Mouse (Mus musculus) fibroblast of lung, adult 2 months (primary cell): ENCODE results near the gene Sde2.
A peak's percentile ranks its signal among the peaks of the same experiment; 100 is the strongest.
"Not testable (repeated sequence)": the region's sequence is repeated elsewhere in the genome, so short reads cannot be mapped to it uniquely, and the experiment has no call there.

Source experiments
- DNase-seq: peaks from one replicate; pipeline ENCODE4 v3.0.0-alpha.2; 2011; ENCODE audit warnings: low read depth

Sde2 gene

DNA sequence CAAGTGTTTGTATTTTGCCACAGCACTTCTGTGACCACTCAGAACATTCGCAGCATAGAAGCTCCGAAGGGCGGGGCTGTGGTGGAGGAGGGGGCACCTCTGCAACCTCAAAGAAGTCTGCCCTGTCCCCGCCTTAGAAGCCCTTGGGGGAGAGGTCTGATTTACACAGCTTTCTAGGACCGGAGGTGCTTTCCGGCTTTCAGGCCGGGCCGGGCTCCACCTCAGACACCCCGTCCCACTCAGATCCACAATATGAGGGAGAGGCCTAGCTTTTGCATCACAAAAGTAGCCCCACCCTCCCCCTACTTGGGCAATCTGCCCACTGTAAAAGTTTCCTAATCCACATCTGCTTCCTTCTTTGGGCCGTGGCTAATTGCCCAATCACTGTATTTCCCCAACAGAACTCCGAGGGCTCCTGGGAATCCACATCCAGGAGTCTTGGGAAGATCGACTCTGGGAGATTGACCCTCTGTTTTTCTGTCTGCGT is 37.7 kb downstream of the Sde2 start:
- DNase-seq = peak; percentile 80

DNA sequence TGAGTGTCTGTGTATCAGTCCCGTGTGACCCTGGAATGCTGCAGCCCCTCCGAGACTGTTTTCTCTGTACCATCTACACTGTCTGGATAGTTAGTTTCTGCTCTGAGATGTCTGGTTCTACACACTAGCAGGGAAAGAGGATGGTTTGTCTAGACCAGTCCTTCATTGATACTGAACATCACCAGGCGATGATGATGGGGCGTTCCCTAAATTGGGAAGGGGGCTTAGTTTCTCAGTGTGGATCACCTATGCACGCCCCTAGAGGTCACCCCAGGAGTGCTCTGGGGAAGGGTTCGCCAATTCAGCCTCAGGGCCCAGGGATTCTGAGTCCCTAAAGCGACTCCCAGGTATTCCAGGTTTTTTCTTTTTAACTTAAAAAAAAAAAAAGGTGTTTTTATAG is 38.2 kb downstream of the Sde2 start:
- DNase-seq = no peak

DNA sequence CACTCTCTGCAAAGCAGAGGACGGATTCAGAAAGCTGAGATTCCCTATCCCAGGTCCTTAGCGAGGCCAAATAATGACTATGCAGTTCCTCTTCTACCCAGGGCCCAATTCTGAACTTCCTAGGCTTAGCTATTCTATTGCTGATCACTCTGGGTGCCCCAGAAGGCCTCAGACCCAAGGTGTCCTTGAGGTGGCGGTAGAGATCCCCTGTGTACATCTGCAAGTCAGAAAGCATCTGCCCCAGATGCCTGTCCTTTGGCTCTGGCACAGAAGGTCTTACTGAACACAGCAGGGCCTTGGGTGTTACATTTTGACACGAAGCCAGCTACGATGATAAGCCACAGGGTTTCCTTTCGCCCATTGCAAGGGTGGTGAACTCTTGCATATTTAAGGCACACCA is 38.9 kb downstream of the Sde2 start:
- no peak for DNase-seq

DNA sequence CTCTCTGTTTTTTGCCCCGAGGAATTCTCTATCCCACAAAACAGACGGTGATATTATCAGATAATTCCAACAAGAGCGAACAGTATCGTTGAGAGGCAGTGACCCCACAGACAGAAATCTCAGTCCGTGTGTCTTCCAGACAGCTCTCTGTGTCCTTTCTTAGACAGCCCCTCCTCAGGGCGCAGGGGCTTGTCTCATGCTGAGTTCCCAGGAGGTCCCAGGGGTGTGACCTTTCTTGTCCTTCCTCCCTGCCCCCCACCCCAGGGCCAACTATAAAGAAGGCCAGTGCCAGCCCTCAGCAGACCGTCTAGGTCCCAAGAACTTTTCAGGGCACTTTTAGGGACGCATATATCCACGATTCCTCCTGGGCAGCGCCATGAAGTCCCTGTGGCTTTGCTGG is 41.9 kb downstream of the Sde2 start, which contains the start of gene Lefty2:
TSS of gene Lefty2 (plus strand) at position 301 of the 400 bp plus-strand sequence.
- DNase-seq = no peak

DNA sequence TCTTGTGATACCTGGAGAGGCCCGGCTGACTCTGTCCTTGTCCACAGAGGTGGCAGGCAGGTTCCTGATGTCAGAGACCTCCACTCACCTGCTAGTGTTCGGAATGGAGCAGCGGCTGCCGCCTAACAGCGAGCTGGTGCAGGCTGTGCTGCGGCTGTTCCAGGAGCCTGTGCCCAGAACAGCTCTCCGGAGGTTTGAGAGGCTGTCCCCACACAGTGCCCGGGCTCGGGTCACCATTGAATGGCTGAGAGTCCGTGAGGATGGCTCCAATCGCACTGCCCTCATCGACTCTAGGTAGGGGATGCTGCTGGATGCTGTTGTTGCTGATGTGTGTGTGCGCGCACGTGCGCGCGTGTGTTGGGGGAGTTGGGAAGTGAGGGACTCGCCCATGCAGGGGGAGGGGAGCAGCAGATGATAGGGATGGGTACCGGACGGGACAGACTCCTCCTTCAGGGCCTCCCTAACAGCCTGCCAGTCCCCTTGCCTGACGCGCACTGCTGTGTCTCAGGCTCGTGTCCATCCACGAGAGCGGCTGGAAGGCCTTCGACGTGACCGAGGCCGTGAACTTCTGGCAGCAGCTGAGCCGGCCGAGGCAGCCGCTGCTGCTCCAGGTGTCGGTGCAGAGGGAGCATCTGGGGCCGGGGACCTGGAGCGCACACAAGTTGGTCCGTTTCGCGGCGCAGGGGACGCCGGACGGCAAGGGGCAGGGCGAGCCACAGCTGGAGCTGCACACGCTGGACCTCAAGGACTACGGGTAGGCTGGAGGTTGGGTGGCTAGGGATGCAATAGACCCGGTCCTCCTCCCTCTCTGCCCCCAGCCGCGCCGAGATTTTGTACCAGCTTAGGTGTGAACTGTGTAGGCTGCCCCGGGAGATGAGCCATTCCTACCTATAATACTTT is 43.4 kb downstream of the Sde2 start:
- not testable (repeated sequence) for DNase-seq

DNA sequence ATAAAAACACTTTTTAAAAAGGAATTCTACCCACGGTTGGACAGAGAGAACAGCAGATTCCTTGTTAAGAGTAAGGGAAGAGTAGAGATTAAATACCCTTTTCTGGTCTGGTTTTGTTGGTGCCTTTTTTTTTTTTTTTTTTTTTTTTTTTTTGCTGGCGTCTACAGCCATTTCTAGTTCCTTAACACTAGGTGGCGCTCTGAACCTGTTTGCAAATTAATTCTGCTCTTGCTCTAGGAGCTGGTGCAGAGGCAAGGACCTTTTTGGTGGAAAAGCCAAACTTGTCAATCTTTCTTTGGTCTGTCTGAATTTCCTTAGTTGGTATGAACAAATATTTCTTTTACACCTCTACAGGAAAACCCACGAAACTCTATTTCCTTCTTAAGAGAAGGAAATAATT is 50.2 kb downstream of the Sde2 start:
- no peak for DNase-seq

DNA sequence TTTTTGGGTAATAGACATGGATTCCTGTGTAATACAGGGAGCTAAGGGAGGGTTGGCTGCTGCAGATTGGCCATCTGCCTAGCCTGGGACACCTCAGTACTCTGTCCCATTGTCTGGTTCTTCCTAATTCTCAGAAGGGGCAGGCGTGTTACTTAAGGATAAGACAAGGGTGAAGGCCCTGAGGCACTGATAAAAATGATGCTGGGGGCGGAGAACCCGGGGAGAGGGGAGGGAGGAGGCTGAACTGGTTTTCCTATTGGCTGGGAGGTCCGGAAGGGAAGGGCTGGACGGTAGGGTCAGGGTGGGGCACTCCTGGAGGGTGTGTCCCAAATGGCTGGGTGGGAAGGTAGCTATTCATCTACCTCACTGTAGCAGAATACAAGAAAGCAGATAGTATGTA is 52.0 kb downstream of the Sde2 start:
- DNase-seq = no peak

DNA sequence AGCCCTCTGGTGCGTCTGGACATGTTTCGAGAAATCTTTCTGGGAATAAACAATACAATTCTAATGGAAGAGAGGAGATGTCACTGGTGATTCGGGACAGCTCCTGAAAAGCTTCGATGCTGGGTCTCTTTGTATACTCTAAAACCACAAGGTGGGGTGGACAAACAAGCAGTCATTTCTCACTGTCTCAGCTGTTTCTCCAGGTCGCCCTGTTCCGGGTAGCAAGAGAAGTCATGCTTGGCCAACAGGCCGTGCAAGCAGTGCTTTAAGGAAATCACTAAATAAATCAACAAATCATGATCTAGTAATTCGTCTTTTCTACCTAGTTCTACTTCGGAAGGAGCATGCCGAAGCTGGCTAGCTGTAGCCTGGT is 52.7 kb downstream of the Sde2 start:
- no peak for DNase-seq

DNA sequence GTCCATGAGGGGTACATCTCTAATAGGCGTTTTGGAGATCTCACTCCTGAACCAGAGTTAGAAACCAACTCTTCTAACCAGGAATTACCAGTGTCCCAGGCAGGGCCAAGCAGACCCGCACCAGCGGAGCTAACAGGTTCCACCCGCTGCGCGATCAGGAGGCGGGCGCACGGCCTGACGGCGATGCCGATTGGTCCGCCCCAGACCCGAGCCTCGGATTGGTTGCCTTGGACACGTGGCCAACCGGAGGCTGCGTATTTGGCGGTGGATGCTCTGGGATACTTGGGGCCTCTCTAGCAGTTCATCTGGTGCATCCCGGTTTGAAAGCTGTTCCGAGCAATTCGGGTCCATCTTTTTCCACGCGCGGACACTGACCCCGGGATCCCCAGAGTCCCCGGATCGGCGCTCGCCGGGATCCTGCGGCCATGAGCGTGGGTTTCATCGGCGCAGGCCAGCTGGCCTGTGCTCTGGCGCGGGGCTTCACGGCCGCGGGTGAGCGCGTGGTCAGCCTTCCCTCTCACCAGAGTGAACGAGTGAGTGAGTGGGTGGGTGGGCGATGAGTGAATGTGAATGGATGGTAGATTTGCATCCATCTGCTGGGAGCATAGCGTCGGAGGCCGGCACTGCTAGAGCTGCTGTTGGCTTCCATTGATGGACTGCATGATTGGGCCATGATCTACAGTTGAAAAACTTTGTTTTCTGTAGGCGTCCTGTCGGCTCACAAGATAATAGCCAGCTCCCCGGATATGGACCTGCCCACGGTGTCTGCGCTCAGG is 53.3 kb downstream of the Sde2 start, which contains the start of gene Pycr2:
TSS of gene Pycr2 (plus strand) at position 255 of the 776 bp plus-strand sequence.
- peak; percentile 87 for DNase-seq

DNA sequence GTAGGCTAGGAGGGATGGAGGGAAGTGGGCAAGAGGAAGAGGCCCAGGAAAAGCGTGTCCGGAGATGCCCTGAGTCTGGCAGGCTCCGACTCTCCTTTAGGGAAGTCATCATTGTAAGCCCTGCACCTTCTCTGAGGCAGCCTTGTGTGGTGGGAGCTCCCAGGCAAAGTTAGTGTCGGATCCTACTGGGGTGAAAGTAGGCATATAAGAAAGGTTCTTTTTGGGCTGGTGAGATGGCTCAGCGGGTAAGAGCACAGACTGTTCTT is 53.8 kb downstream of the Sde2 start:
- DNase-seq = no peak

DNA sequence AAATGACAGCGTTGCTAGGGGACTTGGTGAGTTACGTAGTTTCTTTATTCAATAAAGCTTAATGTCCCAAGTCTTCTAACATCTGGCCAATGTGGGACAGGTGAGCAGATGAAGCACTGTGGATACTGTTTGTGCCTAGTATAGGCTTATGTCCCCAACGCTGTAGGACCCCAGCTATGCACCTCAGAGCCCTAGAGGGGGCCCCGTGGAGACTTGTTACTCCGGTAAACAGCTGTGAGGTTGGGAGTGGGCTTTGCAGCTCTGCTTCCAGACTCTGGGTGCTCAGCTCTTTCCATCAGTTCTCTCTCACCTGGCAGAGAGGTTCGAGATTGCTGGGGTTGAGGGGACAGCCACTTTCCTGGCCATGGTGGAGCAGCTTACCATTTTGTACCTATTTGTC is 54.4 kb downstream of the Sde2 start:
- no peak for DNase-seq

DNA sequence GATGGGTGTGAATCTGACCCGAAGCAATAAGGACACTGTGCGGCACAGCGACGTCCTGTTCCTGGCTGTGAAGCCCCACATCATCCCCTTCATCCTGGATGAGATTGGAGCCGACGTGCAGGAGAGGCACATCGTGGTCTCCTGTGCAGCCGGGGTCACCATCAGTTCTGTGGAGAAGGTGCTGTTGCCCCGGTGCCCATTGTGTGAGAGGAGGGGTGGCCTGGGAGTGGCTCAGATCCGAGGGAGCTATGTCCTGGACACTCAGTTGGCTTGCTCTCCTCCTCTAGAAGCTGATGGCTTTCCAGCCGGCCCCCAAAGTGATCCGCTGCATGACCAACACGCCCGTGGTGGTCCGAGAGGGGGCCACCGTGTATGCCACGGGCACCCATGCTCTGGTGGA is 54.9 kb downstream of the Sde2 start:
- no peak for DNase-seq

DNA sequence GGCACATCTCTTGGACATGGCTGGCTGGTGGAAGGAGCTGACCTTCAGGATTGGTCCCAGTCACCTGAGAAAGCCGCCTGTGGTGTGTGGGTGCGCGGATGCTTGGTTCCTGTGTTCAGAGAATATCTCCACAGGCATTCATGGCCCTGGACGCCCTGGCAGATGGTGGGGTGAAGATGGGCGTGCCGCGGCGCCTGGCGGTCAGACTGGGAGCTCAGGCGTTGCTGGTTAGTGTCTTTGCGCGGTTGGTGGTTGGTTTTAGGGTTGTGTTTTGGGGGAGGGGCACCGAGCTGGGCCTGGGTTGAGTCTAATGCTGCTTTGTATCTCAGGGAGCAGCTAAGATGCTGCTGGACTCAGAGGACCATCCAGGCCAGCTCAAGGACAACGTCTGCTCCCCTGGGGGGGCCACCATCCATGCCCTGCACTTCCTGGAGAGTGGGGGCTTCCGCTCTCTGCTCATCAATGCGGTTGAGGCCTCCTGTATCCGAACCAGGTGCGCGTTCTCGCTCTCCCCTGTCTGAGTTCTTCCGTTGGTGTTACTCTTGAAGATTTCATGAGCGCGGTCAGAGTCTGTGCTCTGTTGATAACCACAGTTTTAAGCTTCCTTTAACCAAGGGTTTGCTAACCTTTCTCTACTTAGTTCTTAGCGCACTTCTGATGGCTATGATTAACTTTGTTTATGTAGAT is 55.7 kb downstream of the Sde2 start:
- DNase-seq = no peak

DNA sequence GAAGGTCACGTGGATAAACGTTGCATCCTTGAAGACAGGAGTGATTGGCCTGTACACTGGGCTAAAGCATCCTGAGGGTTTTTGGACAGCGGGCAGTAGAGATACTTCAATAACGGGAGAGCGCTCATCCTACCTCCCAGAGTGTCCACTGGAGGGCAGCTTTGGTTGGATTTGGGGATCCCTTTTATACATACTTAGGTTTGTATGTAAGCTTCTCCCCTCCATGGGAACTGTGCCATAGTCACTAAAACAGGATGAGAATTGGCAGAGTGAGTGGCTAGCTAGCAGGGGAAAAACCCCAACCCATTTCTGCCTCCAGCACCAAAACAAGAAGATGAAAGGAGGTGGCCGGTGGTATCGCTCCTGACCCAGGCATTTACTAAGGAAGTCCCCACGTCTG is 60.2 kb downstream of the Sde2 start:
- no peak for DNase-seq

DNA sequence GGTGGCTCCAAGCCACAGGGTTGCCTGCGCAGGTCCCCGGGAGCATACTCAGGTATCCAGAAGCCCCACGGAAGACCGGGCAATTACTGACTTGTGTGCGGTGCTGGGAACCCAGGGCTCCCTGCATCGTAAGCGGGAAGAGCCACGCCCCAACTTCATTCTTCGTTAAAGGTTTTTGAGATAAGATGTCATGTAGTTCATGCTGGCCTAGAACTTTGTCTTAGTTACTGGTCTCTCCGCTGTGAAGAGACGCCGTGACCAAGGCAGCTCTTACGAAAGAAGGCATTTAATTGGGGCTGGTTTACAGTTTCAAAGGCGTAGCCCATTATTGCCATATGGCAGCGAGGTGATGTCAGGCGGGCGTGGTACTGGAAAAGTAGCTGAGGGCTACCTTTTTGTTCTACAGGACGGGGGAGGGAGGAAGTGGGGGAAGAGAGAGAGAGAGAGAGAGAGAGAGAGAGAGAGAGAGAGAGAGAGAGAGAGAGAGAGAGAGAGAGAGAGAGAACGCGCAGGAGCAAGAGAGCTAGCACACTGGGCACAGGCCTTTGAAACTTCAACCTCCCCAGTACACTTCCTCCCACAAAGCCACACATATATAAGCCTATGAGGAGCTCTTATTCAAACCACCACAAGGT is 60.8 kb downstream of the Sde2 start:
- DNase-seq = no peak

DNA sequence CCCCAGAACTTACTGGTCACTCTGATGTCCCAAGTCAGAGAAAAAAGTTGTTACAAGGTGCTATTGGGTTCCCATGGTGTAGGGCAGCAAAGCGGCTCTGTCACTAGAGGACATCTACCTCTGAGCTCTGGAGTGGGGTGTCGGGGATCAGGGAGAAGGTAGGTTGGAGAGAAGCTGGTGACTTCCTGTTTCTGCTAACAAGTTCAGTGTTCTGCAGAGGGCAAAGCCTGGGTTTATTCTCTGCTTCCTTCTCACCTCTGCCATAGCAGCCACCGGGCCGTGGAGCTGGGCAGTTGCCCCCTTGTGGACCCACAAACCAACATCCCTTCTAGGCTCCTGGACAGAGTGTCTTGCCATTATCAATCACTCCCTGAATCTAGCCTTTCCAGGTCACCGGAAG is 61.9 kb downstream of the Sde2 start:
- no peak for DNase-seq

DNA sequence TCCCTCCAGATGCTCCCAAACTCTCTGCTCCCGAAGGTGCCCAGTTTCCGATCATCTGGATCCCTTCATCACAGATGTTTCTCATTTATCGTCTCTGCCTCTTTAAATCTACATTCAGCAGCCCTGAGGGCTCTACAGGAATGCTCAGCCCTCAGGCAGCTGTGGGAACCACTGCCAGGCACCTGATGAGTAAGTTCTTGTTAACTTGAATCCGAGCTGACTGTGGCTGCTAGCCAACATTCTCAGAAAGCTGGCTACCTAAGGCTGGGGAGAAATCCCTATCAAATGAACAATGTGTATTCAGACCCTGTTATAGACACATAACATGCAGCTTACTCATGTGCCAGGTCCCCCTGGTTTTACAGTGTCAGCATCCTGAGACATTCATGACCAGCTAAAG is 62.9 kb downstream of the Sde2 start:
- DNase-seq = peak; percentile 83

DNA sequence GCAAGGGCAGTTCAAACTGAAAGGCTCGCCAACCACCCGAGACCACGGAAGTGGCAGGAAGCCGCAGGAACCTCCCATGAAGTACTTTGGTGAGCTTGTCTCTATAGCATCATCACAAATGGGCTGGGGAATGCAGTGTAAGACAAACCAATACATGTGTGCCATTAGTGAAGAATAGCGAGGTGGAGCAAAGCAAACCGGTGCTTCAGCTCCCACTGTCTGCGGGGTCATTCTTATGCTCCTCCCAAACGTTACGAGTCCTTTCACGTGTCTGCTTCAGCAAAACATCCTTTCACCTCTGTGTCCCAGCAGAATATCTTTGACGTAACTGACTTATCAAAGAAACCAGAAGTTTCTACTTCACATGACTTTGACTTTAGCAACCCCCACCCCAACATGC is 65.5 kb downstream of the Sde2 start:
- DNase-seq = no peak

DNA sequence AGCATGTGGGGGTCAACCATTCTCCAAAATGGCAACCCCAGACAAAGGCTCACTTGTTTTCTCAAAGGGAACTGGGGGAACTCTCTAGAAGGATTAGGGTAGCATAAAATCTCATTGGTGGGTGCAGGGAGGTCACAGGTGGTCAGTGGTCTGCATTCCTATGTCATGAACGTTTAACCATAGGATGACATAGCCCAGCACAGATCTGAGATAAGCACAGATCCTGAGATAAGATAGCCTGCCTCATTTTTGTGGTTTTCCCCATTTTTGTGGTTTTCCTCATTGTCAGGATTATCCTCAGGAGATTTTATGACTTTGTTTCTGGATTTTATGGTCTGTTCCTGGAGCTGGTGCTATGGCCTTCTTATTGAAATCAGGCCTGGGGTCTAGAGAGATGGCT is 66.1 kb downstream of the Sde2 start:
- DNase-seq = no peak
